Mouse (Mus musculus): ENCODE results near the gene Slfn1.

DNA sequence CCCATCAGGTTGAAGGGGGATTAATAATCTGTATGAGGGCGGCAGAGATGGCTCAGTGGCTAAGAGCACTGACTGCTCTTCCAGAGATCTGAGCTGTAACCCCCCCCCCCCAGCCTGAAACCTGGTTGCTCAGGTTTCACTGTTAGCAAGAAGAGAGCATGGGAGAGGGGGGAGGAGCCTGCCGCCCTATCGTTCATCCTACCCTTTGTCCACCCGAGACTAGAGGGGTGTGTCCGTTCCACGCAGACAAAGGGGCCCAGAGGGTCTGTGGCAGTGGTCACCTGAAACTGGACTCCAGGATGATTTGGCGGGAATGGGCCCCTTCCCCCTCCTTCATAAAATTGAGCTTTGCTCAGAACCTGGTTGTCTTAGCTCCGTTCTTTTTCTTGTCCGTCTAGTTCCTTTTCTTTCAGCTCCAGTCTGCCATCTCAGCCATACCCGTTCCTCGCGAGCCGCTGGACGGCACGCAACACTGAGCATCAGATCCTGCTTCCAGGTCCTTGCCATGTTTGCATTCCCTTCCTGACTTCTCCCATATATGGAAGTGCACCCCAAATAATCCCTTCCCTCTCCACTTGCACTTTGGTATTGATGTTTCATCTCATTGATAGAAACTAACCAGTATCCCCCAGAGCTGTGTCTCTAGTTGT is 46.2 kb upstream of the Slfn1 start:
- TF ChIP-seq CTCF (IDR thresholded peaks at IDR 0.05; ENCODE audit: insufficient read depth, low read depth, low read length) = no peak
- TF ChIP-seq POLR2A (IDR thresholded peaks at IDR 0.05; ENCODE audit: insufficient read depth, low read depth, low read length) = no peak
